Mouse (Mus musculus): Measurements from ENCODE around the gene Auh. TPM values are rescaled to one million over a fixed set of nuclear protein-coding genes. Genes with fewer than 3 reads are reported as not detected.

The Auh gene
- polyA plus RNA-seq, 1 experiment from 2014 or later: 63.5 TPM

GRCm38 (mm10) chr13:52828217-52828616 is 101.3 kb downstream of the Auh start:
- Histone ChIP-seq H3K4me3 (replicated peaks; ENCODE audit: low read length) (no peak overlapping the region), H3K9me3 (ENCODE audit: control insufficient read depth, low read length) (no peaks in the 10 kb centered on the region), H3K4me2 (ENCODE audit: low read length) (no peak overlapping the region), H3K9ac (replicated peaks; ENCODE audit: low read depth, low read length) (no peak overlapping the region), H3K27me3 (replicated peaks; ENCODE audit: control insufficient read depth, insufficient read depth, low read length) (no peaks in the 10 kb centered on the region), H3K36me3 (ENCODE audit: control insufficient read depth, insufficient read depth) (no peaks in the 10 kb centered on the region), H3K4me1 (replicated peaks; ENCODE audit: control insufficient read depth, insufficient read depth, low read length) (no peaks in the 10 kb centered on the region; the same call in none of the 2 replicates), H3K27ac (ENCODE audit: low read length) (no peak overlapping the region)
- 64% methylated on average over 2 of the region's 2 CpGs for WGBS
- no peak for ATAC-seq

DNA sequence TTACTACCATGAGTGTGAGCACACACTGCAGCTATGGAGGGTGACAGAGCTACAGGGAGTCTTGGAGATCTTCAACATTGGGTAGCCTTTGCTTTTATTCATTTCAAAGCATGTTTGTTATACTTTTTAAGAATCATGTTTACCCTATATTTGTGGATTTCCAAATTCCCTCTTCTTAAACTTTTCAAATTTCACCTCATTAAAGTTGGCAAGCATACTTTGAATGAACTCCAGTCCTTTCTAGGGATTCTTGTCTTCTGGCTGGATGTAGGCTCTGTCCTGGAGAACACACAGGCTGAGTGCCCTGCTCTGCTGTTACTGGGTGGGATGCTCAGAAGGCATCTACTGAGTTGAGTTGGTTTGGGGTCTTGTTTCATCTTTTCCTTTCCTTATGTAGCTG is 102.8 kb downstream of the Auh start:
- H3K9ac ChIP-seq (replicated peaks; ENCODE audit: low read depth, low read length): no peak overlapping the region
- H3K27ac ChIP-seq (ENCODE audit: low read length): no peak overlapping the region
- H3K4me3 ChIP-seq (replicated peaks; ENCODE audit: low read length): no peak overlapping the region
- H3K4me2 ChIP-seq (ENCODE audit: low read length): no peak overlapping the region
- no peaks in the 10 kb centered on the region for H3K27me3 ChIP-seq (replicated peaks; ENCODE audit: control insufficient read depth, insufficient read depth, low read length)
- no peaks in the 10 kb centered on the region for H3K9me3 ChIP-seq (ENCODE audit: control insufficient read depth, low read length)
- H3K4me1 ChIP-seq (replicated peaks; ENCODE audit: control insufficient read depth, insufficient read depth, low read length): peaks cover 13% of the 10 kb centered on the region
- no peak for ATAC-seq
- H3K36me3 ChIP-seq (ENCODE audit: control insufficient read depth, insufficient read depth): no peaks in the 10 kb centered on the region

DNA sequence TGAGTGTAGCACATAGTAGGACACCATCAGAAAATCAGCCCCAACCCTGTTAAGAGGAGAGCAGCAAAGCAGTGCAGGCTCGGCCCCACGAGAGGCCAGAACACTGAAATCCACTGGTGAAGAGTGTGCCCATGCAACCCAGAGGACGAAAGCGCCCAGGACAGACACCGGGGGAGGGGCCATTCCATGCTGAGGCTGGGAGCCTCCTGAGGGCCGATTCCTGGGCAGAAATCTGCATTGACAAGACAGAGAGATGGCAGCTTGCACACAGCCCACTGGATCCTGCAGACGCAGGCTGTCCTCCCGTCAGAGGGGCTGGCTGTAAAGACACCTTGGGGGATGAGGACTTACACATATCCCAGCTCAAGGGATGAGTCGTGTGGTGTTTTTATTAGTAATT is 104.7 kb downstream of the Auh start:
- no peak overlapping the region for H3K4me3 ChIP-seq (replicated peaks; ENCODE audit: low read length)
- H3K4me2 ChIP-seq (ENCODE audit: low read length): no peak overlapping the region
- no peaks in the 10 kb centered on the region for H3K36me3 ChIP-seq (ENCODE audit: control insufficient read depth, insufficient read depth)
- ATAC-seq: no peak
- no peaks in the 10 kb centered on the region for H3K27me3 ChIP-seq (replicated peaks; ENCODE audit: control insufficient read depth, insufficient read depth, low read length)
- H3K9me3 ChIP-seq (ENCODE audit: control insufficient read depth, low read length): no peaks in the 10 kb centered on the region
- no peak overlapping the region for H3K27ac ChIP-seq (ENCODE audit: low read length)
- no peak overlapping the region for H3K9ac ChIP-seq (replicated peaks; ENCODE audit: low read depth, low read length)
- WGBS: 66% methylated on average over 9 of the region's 9 CpGs
- peaks cover 16% of the 10 kb centered on the region for H3K4me1 ChIP-seq (replicated peaks; ENCODE audit: control insufficient read depth, insufficient read depth, low read length)

GRCm38 (mm10) chr13:52822165-52823149 is 107.0 kb downstream of the Auh start:
- Histone ChIP-seq H3K9me3 (ENCODE audit: control insufficient read depth, low read length) (no peaks in the 10 kb centered on the region), H3K4me1 (replicated peaks; ENCODE audit: control insufficient read depth, insufficient read depth, low read length) (peaks cover 29% of the 10 kb centered on the region), H3K27ac (ENCODE audit: low read length) (no peak overlapping the region), H3K36me3 (ENCODE audit: control insufficient read depth, insufficient read depth) (no peaks in the 10 kb centered on the region), H3K9ac (replicated peaks; ENCODE audit: low read depth, low read length) (no peak overlapping the region), H3K27me3 (replicated peaks; ENCODE audit: control insufficient read depth, insufficient read depth, low read length) (no peaks in the 10 kb centered on the region), H3K4me2 (ENCODE audit: low read length) (peak overlapping the region; percentile 25), H3K4me3 (replicated peaks; ENCODE audit: low read length) (no peak overlapping the region)
- 14% methylated on average over 23 of the region's 23 CpGs for WGBS
- no peak for ATAC-seq

DNA sequence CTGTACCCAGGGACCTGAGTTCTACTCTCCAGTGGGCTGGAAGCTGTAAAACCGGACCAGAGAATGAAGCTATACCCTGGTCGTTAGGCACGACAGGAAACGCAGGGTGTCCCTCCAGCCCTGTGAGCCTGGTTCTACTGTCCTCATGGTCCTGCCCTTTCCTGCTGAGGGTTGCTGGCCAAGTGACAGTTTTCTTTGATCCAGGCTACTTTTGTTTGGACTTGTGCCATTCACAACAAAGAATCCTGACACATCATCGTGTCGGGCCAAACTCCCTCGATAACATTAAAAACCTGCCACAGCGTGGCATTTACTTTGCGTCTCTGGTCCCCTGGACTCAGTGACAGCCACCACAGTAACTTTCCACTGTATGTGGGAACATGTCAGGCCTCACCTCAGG is 107.9 kb downstream of the Auh start:
- Histone ChIP-seq H3K27me3 (replicated peaks; ENCODE audit: control insufficient read depth, insufficient read depth, low read length) (no peaks in the 10 kb centered on the region), H3K9ac (replicated peaks; ENCODE audit: low read depth, low read length) (0 out of 2 replicates have a peak overlapping the region, but pooled peaks have one; percentile 30), H3K27ac (ENCODE audit: low read length) (no peak overlapping the region; the same call in 1 of the 2 replicates), H3K4me2 (ENCODE audit: low read length) (no peak overlapping the region), H3K9me3 (ENCODE audit: control insufficient read depth, low read length) (no peaks in the 10 kb centered on the region), H3K36me3 (ENCODE audit: control insufficient read depth, insufficient read depth) (no peaks in the 10 kb centered on the region), H3K4me1 (replicated peaks; ENCODE audit: control insufficient read depth, insufficient read depth, low read length) (peaks cover 29% of the 10 kb centered on the region), H3K4me3 (replicated peaks; ENCODE audit: low read length) (no peak overlapping the region)
- 32% methylated on average over 9 of the region's 9 CpGs for WGBS
- no peak for ATAC-seq

DNA sequence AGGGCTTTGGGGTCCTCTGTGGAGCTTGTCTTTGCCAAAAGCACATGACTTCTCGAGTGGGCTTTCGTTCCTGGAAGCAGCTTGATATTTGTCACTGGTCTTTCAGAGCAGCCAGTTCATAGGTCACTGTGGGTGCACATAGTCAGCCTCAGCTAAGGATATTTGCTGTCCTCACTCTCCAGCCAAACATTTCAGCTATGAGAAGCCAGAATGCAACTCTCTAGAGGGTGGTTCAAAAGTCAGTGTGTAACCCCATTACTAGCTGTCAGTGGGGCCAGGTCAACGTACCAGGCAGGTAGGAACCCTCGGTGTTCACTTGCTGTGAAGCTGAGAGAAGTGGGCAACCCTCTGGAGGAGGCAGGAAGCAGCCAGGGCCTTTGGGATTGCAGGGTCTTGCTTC is 109.6 kb downstream of the Auh start:
- H3K4me3 ChIP-seq (replicated peaks; ENCODE audit: low read length): no peak overlapping the region
- H3K4me2 ChIP-seq (ENCODE audit: low read length): no peak overlapping the region
- H3K36me3 ChIP-seq (ENCODE audit: control insufficient read depth, insufficient read depth): no peaks in the 10 kb centered on the region
- no peaks in the 10 kb centered on the region for H3K27me3 ChIP-seq (replicated peaks; ENCODE audit: control insufficient read depth, insufficient read depth, low read length)
- ATAC-seq: no peak
- no peak overlapping the region for H3K9ac ChIP-seq (replicated peaks; ENCODE audit: low read depth, low read length)
- peaks cover 29% of the 10 kb centered on the region for H3K4me1 ChIP-seq (replicated peaks; ENCODE audit: control insufficient read depth, insufficient read depth, low read length)
- 93% methylated on average over 4 of the region's 4 CpGs for WGBS
- no peaks in the 10 kb centered on the region for H3K9me3 ChIP-seq (ENCODE audit: control insufficient read depth, low read length)
- H3K27ac ChIP-seq (ENCODE audit: low read length): no peak overlapping the region

GRCm38 (mm10) chr13:52818760-52819159 is 110.7 kb downstream of the Auh start:
- Histone ChIP-seq H3K36me3 (ENCODE audit: control insufficient read depth, insufficient read depth) (no peaks in the 10 kb centered on the region), H3K4me3 (replicated peaks; ENCODE audit: low read length) (no peak overlapping the region), H3K9me3 (ENCODE audit: control insufficient read depth, low read length) (no peaks in the 10 kb centered on the region), H3K4me1 (replicated peaks; ENCODE audit: control insufficient read depth, insufficient read depth, low read length) (peaks cover 29% of the 10 kb centered on the region), H3K9ac (replicated peaks; ENCODE audit: low read depth, low read length) (no peak overlapping the region), H3K27ac (ENCODE audit: low read length) (peak overlapping the region; percentile 58), H3K4me2 (ENCODE audit: low read length) (no peak overlapping the region), H3K27me3 (replicated peaks; ENCODE audit: control insufficient read depth, insufficient read depth, low read length) (no peaks in the 10 kb centered on the region)
- WGBS: 46% methylated on average over 3 of the region's 3 CpGs
- no peak for ATAC-seq

- Histone ChIP-seq H3K27me3 (replicated peaks; ENCODE audit: control insufficient read depth, insufficient read depth, low read length) (no peaks in the 10 kb centered on the region), H3K9ac (replicated peaks; ENCODE audit: low read depth, low read length) (no peak overlapping the region), H3K27ac (ENCODE audit: low read length) (peak overlapping the region; percentile 58), H3K4me2 (ENCODE audit: low read length) (no peak overlapping the region), H3K36me3 (ENCODE audit: control insufficient read depth, insufficient read depth) (no peaks in the 10 kb centered on the region), H3K4me3 (replicated peaks; ENCODE audit: low read length) (no peak overlapping the region), H3K9me3 (ENCODE audit: control insufficient read depth, low read length) (no peaks in the 10 kb centered on the region), H3K4me1 (replicated peaks; ENCODE audit: control insufficient read depth, insufficient read depth, low read length) (peaks cover 29% of the 10 kb centered on the region)
- 28% methylated on average over 6 of the region's 6 CpGs for WGBS
- peak; percentile 72 for ATAC-seq
Observed at GRCm38 (mm10) chr13:52817991-52818491, 111.4 kb downstream of the Auh start.

DNA sequence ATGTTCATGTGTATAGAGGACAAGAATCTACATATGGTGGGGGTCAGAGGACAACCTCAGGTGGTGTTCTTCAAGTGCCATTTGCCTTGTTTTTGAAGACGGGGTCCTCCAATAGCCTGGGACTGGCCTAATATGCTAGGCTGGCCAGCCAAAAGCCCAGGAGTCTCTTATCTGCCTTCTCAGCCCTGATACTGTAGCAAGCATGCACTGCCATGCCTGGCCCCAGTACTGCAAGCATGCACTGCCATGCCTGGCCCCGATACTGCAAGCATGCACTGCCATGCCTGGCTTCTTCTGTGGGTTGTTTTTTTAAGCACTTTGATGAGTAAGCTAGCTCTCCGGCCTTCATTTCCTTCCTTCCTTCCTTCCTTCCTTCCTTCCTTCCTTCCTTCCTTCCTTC is 115.7 kb downstream of the Auh start:
- no peak overlapping the region for H3K27ac ChIP-seq (ENCODE audit: low read length)
- H3K9ac ChIP-seq (replicated peaks; ENCODE audit: low read depth, low read length): no peak overlapping the region
- H3K36me3 ChIP-seq (ENCODE audit: control insufficient read depth, insufficient read depth): no peaks in the 10 kb centered on the region
- H3K9me3 ChIP-seq (ENCODE audit: control insufficient read depth, low read length): no peaks in the 10 kb centered on the region
- H3K27me3 ChIP-seq (replicated peaks; ENCODE audit: control insufficient read depth, insufficient read depth, low read length): no peaks in the 10 kb centered on the region
- H3K4me3 ChIP-seq (replicated peaks; ENCODE audit: low read length): no peak overlapping the region
- H3K4me2 ChIP-seq (ENCODE audit: low read length): no peak overlapping the region
- peaks cover 16% of the 10 kb centered on the region for H3K4me1 ChIP-seq (replicated peaks; ENCODE audit: control insufficient read depth, insufficient read depth, low read length)
- no peak for ATAC-seq
- WGBS: 98% methylated on average over 3 of the region's 3 CpGs

Measured in forebrain, embryonic 16.5 days (tissue).